Mouse (Mus musculus): ENCODE data around the gene Rgs14. TPM values are rescaled to one million over a fixed set of nuclear protein-coding genes. Genes with fewer than 3 reads are reported as not detected.

The Rgs14 gene
- polyA plus RNA-seq (2014; fragmentation: Illumina TruSeq; extraction: RNeasy Lipid Tissue Mini Kit (QIAGEN cat#74804); ENCODE audit: low read depth, low replicate concordance) = not detected

GRCm38 (mm10) chr13:55369531-55370114 lies at the start of gene Rgs14:
TSS of gene Rgs14 (plus strand) at chr13:55369732.

GRCm38 (mm10) chr13:55319931-55320533 lies 49.5 kb upstream of the Rgs14 start, which contains the start of gene Prelid1:
TSS of gene Prelid1 (plus strand) at chr13:55320500.

GRCm38 (mm10) chr13:55321434-55322129 lies 48.0 kb upstream of the Rgs14 start, which contains the start of gene Rab24:
TSS of gene Rab24 (minus strand) at chr13:55321946.

GRCm38 (mm10) chr13:55329683-55330566 lies 39.6 kb upstream of the Rgs14 start, which contains the start of gene Mxd3:
TSS of gene Mxd3 (minus strand) at chr13:55329823.

GRCm38 (mm10) chr13:55362453-55363060 lies 7.0 kb upstream of the Rgs14 start, which contains the start of gene Lman2:
TSS of gene Lman2 (minus strand) at chr13:55362783.

GRCm38 (mm10) chr13:55398088-55398487 lies 28.6 kb downstream of the Rgs14 start, which contains the start of gene Slc34a1:
TSS of gene Slc34a1 (plus strand) at chr13:55398187.

GRCm38 (mm10) chr13:55414743-55415380 lies 45.3 kb downstream of the Rgs14 start, which contains the start of gene Pfn3:
TSS of gene Pfn3 (minus strand) at chr13:55415232.

GRCm38 (mm10) chr13:55426613-55427012 lies 57.1 kb downstream of the Rgs14 start, which contains the start of gene F12:
TSS of gene F12 (minus strand) at chr13:55426793.

Other genes starting within 250 kb of the Rgs14 start
- gene Gm17617, start 236.2 kb upstream of the Rgs14 start, polyA plus RNA-seq (2014; fragmentation: Illumina TruSeq; extraction: RNeasy Lipid Tissue Mini Kit (QIAGEN cat#74804); ENCODE audit: low read depth, low replicate concordance) = not detected
- gene Fgfr4, start 217.1 kb upstream of the Rgs14 start, polyA plus RNA-seq (2014; fragmentation: Illumina TruSeq; extraction: RNeasy Lipid Tissue Mini Kit (QIAGEN cat#74804); ENCODE audit: low read depth, low replicate concordance) = 0.35 TPM
- gene Nsd1, start 159.9 kb upstream of the Rgs14 start, polyA plus RNA-seq (2014; fragmentation: Illumina TruSeq; extraction: RNeasy Lipid Tissue Mini Kit (QIAGEN cat#74804); ENCODE audit: low read depth, low replicate concordance) = 79.5 TPM
- 10.2 TPM for gene Prelid1, start 49.2 kb upstream of the Rgs14 start, polyA plus RNA-seq (2014; fragmentation: Illumina TruSeq; extraction: RNeasy Lipid Tissue Mini Kit (QIAGEN cat#74804); ENCODE audit: low read depth, low replicate concordance)
- gene Rab24, start 47.8 kb upstream of the Rgs14 start, polyA plus RNA-seq (2014; fragmentation: Illumina TruSeq; extraction: RNeasy Lipid Tissue Mini Kit (QIAGEN cat#74804); ENCODE audit: low read depth, low replicate concordance) = 13.6 TPM
- gene Mxd3, start 39.9 kb upstream of the Rgs14 start, polyA plus RNA-seq (2014; fragmentation: Illumina TruSeq; extraction: RNeasy Lipid Tissue Mini Kit (QIAGEN cat#74804); ENCODE audit: low read depth, low replicate concordance) = not detected
- gene Lman2, start 6.9 kb upstream of the Rgs14 start, polyA plus RNA-seq (2014; fragmentation: Illumina TruSeq; extraction: RNeasy Lipid Tissue Mini Kit (QIAGEN cat#74804); ENCODE audit: low read depth, low replicate concordance) = 29.8 TPM
- gene Slc34a1, start 28.5 kb downstream of the Rgs14 start, polyA plus RNA-seq (2014; fragmentation: Illumina TruSeq; extraction: RNeasy Lipid Tissue Mini Kit (QIAGEN cat#74804); ENCODE audit: low read depth, low replicate concordance) = not detected
- gene Pfn3, start 45.5 kb downstream of the Rgs14 start, polyA plus RNA-seq (2014; fragmentation: Illumina TruSeq; extraction: RNeasy Lipid Tissue Mini Kit (QIAGEN cat#74804); ENCODE audit: low read depth, low replicate concordance) = not detected
- not detected for gene F12, start 57.1 kb downstream of the Rgs14 start, polyA plus RNA-seq (2014; fragmentation: Illumina TruSeq; extraction: RNeasy Lipid Tissue Mini Kit (QIAGEN cat#74804); ENCODE audit: low read depth, low replicate concordance)
- 10.4 TPM for gene Grk6, start 75.3 kb downstream of the Rgs14 start, polyA plus RNA-seq (2014; fragmentation: Illumina TruSeq; extraction: RNeasy Lipid Tissue Mini Kit (QIAGEN cat#74804); ENCODE audit: low read depth, low replicate concordance)
- gene Prr7, start 94.5 kb downstream of the Rgs14 start, polyA plus RNA-seq (2014; fragmentation: Illumina TruSeq; extraction: RNeasy Lipid Tissue Mini Kit (QIAGEN cat#74804); ENCODE audit: low read depth, low replicate concordance) = not detected
- gene Dbn1, start 118.4 kb downstream of the Rgs14 start, polyA plus RNA-seq (2014; fragmentation: Illumina TruSeq; extraction: RNeasy Lipid Tissue Mini Kit (QIAGEN cat#74804); ENCODE audit: low read depth, low replicate concordance) = 0.98 TPM
- 1.1 TPM for gene Pdlim7, start 143.9 kb downstream of the Rgs14 start, polyA plus RNA-seq (2014; fragmentation: Illumina TruSeq; extraction: RNeasy Lipid Tissue Mini Kit (QIAGEN cat#74804); ENCODE audit: low read depth, low replicate concordance)
- gene Dok3, start 159.6 kb downstream of the Rgs14 start, polyA plus RNA-seq (2014; fragmentation: Illumina TruSeq; extraction: RNeasy Lipid Tissue Mini Kit (QIAGEN cat#74804); ENCODE audit: low read depth, low replicate concordance) = 0.35 TPM
- gene Ddx41, start 166.9 kb downstream of the Rgs14 start, polyA plus RNA-seq (2014; fragmentation: Illumina TruSeq; extraction: RNeasy Lipid Tissue Mini Kit (QIAGEN cat#74804); ENCODE audit: low read depth, low replicate concordance) = 1.0 TPM
- 7.6 TPM for gene Fam193b, start 201.4 kb downstream of the Rgs14 start, polyA plus RNA-seq (2014; fragmentation: Illumina TruSeq; extraction: RNeasy Lipid Tissue Mini Kit (QIAGEN cat#74804); ENCODE audit: low read depth, low replicate concordance)
- gene Tmed9, start 204.0 kb downstream of the Rgs14 start, polyA plus RNA-seq (2014; fragmentation: Illumina TruSeq; extraction: RNeasy Lipid Tissue Mini Kit (QIAGEN cat#74804); ENCODE audit: low read depth, low replicate concordance) = 57.2 TPM
- gene B4galt7, start 230.2 kb downstream of the Rgs14 start, polyA plus RNA-seq (2014; fragmentation: Illumina TruSeq; extraction: RNeasy Lipid Tissue Mini Kit (QIAGEN cat#74804); ENCODE audit: low read depth, low replicate concordance) = 3.3 TPM